Mouse (Mus musculus) liver, embryonic 14.5 days (tissue): ENCODE data around the gene Dusp2. TPM values are rescaled to one million over a fixed set of nuclear protein-coding genes. Genes with fewer than 3 reads are reported as not detected.
A peak's percentile ranks its signal among the peaks of the same experiment; 100 is the strongest.

ENCODE experiments used
- ATAC-seq: fragments of 200-750 bp; cut with Nextera tagmentation; 2 replicates; pipeline ENCODE4 v1.8.0; 2017; ENCODE audit warnings: moderate number of reproducible peaks, mild to moderate bottlenecking, moderate library complexity; ENCODE audit not compliant: insufficient read depth
- DNase-seq, 3 experiments: peaks; one replicate each; pipeline ENCODE4 v3.0.0-alpha.2; 2012 to 2013; ENCODE audit warnings: low read depth in 3 of 3, low spot score in 3 of 3
- H3K27ac ChIP-seq: fragments of 300-500 bp; sonication (generic); 2 replicates; pipeline ENCODE4 v1.5.1; 2014; ENCODE audit warnings: moderate library complexity, mild to moderate bottlenecking, control low read depth, inconsistent platforms
- H3K27me3 ChIP-seq: fragments of 300-500 bp; sonication (generic); 2 replicates; pipeline ENCODE4 v1.6.1; 2014; ENCODE audit warnings: mild to moderate bottlenecking, low read length, moderate library complexity; ENCODE audit not compliant: control insufficient read depth, insufficient read depth
- H3K36me3 ChIP-seq: fragments of 300-500 bp; sonication (generic); replicated peaks from 2 replicates; pipeline ENCODE4 v1.6.1; 2014; ENCODE audit warnings: low read depth; ENCODE audit not compliant: control insufficient read depth, insufficient read depth
- H3K4me1 ChIP-seq, 2 experiments: fragments of 200-500 bp in 1 of 2; fragments of 300-500 bp in 1 of 2; sonication (generic) in 1 of 2; replicated peaks; 2 replicates each; pipeline ENCODE4 v1.6.1; 2012 to 2014; ENCODE audit warnings: antibody characterized with exemption in 1 of 2, inconsistent platforms in 1 of 2, low read length in 1 of 2; ENCODE audit not compliant: control insufficient read depth in 2 of 2, insufficient read depth in 2 of 2
- H3K4me2 ChIP-seq: fragments of 300-500 bp; sonication (generic); 2 replicates; pipeline ENCODE4 v1.6.1; 2014; ENCODE audit warnings: low read depth, mild to moderate bottlenecking, control low read depth, moderate library complexity
- H3K4me3 ChIP-seq, 2 experiments: fragments of 200-500 bp in 1 of 2; fragments of 300-500 bp in 1 of 2; sonication (generic) in 1 of 2; 2 replicates each; pipeline ENCODE4 v1.5.1; 2012 to 2014; ENCODE audit warnings: low read depth in 2 of 2, low read length in 2 of 2, mild to moderate bottlenecking in 2 of 2, control low read depth in 1 of 2, inconsistent platforms in 1 of 2, moderate library complexity in 1 of 2; ENCODE audit not compliant: insufficient read depth in 1 of 2
- H3K9ac ChIP-seq: fragments of 300-500 bp; sonication (generic); replicated peaks from 2 replicates; pipeline ENCODE4 v1.6.1; 2014; ENCODE audit warnings: mild to moderate bottlenecking, control low read depth, moderate library complexity
- H3K9me3 ChIP-seq: fragments of 300-500 bp; sonication (generic); 2 replicates; pipeline ENCODE4 v1.6.1; 2016; ENCODE audit warnings: low read length, mixed read lengths; ENCODE audit not compliant: control insufficient read depth
- CTCF ChIP-seq: IDR thresholded peaks from 2 replicates; pipeline ENCODE4 v1.5.1; 2016; ENCODE audit warnings: antibody characterized with exemption, low read depth, control low read depth
- EP300 ChIP-seq: IDR thresholded peaks from 2 replicates; pipeline ENCODE4 v1.6.1; 2016; ENCODE audit warnings: antibody characterized with exemption, low read depth
- WGBS: fragments of 180-500 bp; shearing (Covaris S2); extraction: QIAGEN DNeasy Blood & Tissue Kit; methylation state at CpG from one replicate; pipeline ENCODE4 v1.1.7; 2014; ENCODE audit not compliant: insufficient replicate concordance; 5-methylcytosine and 5-hydroxymethylcytosine counted together
- polyA plus RNA-seq, 2 experiments: library from polyadenylated mRNA; depleted of rRNA in 1 of 2; stranded (reverse) in 1 of 2; unstranded in 1 of 2; fragments of >200 nt; fragmentation: Nextera tagmentation in 1 of 2; extraction: Ambion mirVana in 1 of 2; gene quantifications; 2 replicates each; pipeline versions ENCODE4 v1.2.1 to v1.2.3; 2012 to 2014

Gene Dusp2
- polyA plus RNA-seq, 2 experiments: 1.5 to 1.8 TPM

DNA sequence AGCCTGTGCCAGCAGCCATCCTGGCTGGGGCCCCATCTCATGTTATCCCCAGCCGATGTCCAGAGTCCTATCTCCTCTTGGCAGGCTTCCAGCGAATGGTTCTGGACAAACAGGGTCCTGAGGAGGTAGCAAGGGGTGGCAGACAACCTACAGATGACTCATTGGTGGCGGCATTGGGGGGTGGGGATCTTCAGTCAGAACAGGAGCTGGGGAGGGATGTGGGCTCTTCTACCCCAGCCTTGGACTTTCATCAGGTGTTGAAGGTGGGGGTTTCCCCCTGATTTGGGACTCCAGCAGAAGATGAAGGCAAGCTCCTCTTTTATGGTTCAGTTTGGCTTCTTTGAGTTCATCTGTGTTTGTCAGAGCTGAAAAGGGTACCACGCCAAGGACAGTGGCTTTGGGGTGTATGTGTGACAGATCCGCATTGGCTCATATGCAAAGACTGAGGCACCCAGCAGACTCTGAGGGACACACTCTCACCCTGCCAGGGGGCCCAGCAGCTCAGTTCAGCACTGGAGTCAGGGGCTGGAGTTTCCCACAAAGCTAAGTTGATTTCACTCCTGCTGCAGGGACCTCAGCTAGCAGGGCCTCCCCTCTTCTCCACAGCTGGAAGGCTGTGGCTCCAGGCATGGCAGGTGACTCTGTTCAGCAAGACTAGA is 1.9 kb upstream of the Dusp2 start:
- Histone ChIP-seq H3K4me3 (no peak overlapping the region), H3K4me1 (peaks cover 0 to 10% of the 10 kb centered on the region in 2 experiments; a peak in 3 of 4 replicates), H3K4me2 (no peak overlapping the region), H3K27me3 (peaks cover 11% of the 10 kb centered on the region), H3K9ac (no peak overlapping the region), H3K9me3 (no peaks in the 10 kb centered on the region), H3K27ac (no peak overlapping the region), H3K36me3 (no peaks in the 10 kb centered on the region)
- TF ChIP-seq CTCF: no peak
- no peak for TF ChIP-seq EP300
- WGBS: 41% methylated on average over 5 of the region's 5 CpGs
- no peak for ATAC-seq
- no peak for DNase-seq

DNA sequence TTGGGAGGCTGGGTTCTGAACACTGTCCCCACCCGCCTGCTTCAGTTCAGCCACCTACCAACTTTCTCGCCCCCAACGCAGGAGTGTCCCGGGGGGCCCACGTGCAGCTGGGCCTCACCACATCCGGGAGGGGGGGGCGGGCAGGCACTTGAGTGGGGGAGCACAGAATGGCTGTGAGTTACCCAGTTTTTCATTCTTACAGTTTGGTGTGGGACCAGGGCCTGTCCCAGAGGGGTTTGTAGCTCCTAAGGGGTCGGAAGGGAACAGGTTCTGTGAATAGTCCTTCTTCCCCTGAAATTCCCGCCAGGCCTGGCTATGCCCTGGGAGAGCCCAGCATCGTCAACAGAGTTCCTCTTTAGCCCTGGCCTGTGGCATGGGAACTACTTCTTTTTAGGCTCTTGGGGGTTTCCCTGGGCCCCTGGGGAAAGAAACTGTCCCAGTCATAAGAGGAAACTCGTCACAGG is 849 bp upstream of the Dusp2 start:
- Histone ChIP-seq H3K27ac (no peak overlapping the region), H3K4me1 (peaks cover 0 to 10% of the 10 kb centered on the region in 2 experiments; a peak in 3 of 4 replicates), H3K9me3 (no peaks in the 10 kb centered on the region), H3K4me2 (peak overlapping the region; percentile 67; the same call in 1 of the 2 replicates), H3K36me3 (no peaks in the 10 kb centered on the region), H3K27me3 (peaks cover 11% of the 10 kb centered on the region), H3K9ac (no peak overlapping the region), H3K4me3 (no peak overlapping the region)
- no peak for DNase-seq
- WGBS: 17% methylated on average over 11 of the region's 11 CpGs
- TF ChIP-seq EP300: no peak
- no peak for TF ChIP-seq CTCF
- ATAC-seq: no peak

DNA sequence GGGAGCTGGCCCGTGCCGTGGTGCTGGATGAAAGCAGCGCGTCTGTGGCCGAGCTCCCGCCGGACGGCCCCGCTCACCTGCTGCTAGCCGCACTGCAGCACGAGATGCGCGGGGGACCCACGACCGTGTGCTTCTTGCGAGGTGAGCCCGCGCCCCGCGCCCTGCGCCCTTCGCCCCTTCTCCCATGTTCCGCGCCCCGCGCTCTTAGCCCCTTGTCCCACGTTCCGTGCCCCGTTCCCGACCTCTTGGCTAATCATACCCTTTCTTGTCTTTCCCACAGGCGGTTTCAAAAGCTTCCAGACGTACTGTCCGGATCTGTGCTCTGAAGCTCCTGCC is 506 bp downstream of the Dusp2 start:
- peaks cover 11% of the 10 kb centered on the region for H3K27me3 ChIP-seq
- WGBS: under 1% methylated on average over 33 of the region's 33 CpGs
- TF ChIP-seq EP300 (no peak), CTCF (no peak)
- H3K9ac ChIP-seq: peak overlapping the region; percentile 10; the same call in 1 of the 2 replicates
- no peak for ATAC-seq
- DNase-seq: no peak
- no peaks in the 10 kb centered on the region for H3K36me3 ChIP-seq
- peak overlapping the region; percentile 67 for H3K4me2 ChIP-seq
- H3K4me3 ChIP-seq: peak overlapping the region; percentile 53 to 57
- no peaks in the 10 kb centered on the region for H3K9me3 ChIP-seq
- H3K27ac ChIP-seq: no peak overlapping the region
- H3K4me1 ChIP-seq: peaks cover 0 to 10% of the 10 kb centered on the region in 2 experiments; a peak in 3 of 4 replicates

DNA sequence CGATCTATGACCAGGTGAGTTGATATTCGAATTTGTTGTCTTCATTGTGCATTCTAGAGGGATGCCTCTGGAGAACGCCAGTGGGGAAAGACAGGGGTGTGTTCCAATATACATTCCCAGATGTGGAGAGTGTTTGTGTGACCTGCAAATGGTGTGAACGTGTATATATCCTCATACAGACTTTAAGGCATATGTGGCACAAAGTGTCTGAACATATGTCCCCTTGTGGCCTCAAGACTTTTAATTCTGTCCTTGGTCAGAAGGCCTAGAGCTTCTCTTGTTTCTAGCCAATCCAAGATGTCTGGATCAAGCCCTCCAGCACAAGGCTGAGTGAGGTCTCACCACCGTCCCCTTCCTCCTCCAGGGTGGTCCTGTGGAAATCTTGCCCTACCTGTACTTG is 926 bp downstream of the Dusp2 start:
- TF ChIP-seq EP300 (no peak), CTCF (no peak)
- peaks cover 0 to 10% of the 10 kb centered on the region in 2 experiments; a peak in 3 of 4 replicates for H3K4me1 ChIP-seq
- H3K9me3 ChIP-seq: no peaks in the 10 kb centered on the region
- 5% methylated on average over 5 of the region's 5 CpGs for WGBS
- H3K27ac ChIP-seq: no peak overlapping the region
- ATAC-seq (no peak), DNase-seq (no peak)
- H3K9ac ChIP-seq: peak overlapping the region; percentile 10; the same call in 1 of the 2 replicates
- H3K27me3 ChIP-seq: peaks cover 11% of the 10 kb centered on the region
- no peaks in the 10 kb centered on the region for H3K36me3 ChIP-seq
- peak overlapping the region; percentile 53 to 57 for H3K4me3 ChIP-seq
- peak overlapping the region; percentile 67 for H3K4me2 ChIP-seq

DNA sequence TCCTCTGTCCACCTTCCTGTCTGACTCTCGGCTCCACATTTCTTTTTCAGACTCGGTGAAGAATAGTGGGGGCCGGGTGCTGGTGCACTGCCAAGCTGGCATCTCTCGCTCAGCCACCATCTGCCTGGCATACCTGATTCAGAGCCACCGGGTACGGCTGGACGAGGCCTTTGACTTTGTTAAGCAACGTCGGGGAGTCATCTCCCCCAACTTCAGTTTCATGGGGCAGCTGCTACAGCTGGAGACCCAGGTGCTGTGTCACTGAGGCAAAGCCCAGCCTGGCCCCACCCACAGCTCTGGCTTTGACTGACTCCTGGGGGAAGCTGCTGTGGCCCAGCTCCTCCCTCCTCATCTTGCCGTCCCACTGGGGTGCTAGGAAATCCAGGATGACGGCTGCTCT is 1.6 kb downstream of the Dusp2 start:
- no peak overlapping the region for H3K9ac ChIP-seq
- WGBS: 23% methylated on average over 11 of the region's 11 CpGs
- peaks cover 0 to 10% of the 10 kb centered on the region in 2 experiments; a peak in 3 of 4 replicates for H3K4me1 ChIP-seq
- ATAC-seq (no peak), DNase-seq (no peak)
- H3K4me3 ChIP-seq: peak overlapping the region; percentile 53 to 57; a peak in 3 of 4 replicates
- H3K27me3 ChIP-seq: peaks cover 11% of the 10 kb centered on the region
- H3K36me3 ChIP-seq: no peaks in the 10 kb centered on the region
- no peak overlapping the region for H3K27ac ChIP-seq
- H3K4me2 ChIP-seq: peak overlapping the region; percentile 67; the same call in 1 of the 2 replicates
- no peak for TF ChIP-seq EP300
- TF ChIP-seq CTCF: no peak
- no peaks in the 10 kb centered on the region for H3K9me3 ChIP-seq
